8 mouse cellular contexts compared by ENCODE assay signal in genomic region chr3:55352529-55352928, GRCm38 (mm10).
DNase-seq lines count a peak whose midpoint lies in the region; ATAC-seq and TF ChIP-seq lines count a peak whose summit lies in the region.
"Had no signal": no experiment of that assay in that cellular context is flagged by ENCODE, and none has a peak within 500 bp of the region (broad histone marks: within the 10 kb centered on the region; RNA-seq: fewer than 3 reads in every experiment).

No protein-coding gene starts in this region.

- peaks cover 29% of the 10 kb centered on the region for H3K4me1 ChIP-seq in forebrain, embryonic 11.5 days (replicated peaks; ENCODE audit: control insufficient read depth, insufficient read depth, low read length)
- peaks cover 69% of the 10 kb centered on the region for H3K4me1 ChIP-seq in hindbrain, embryonic 14.5 days (replicated peaks; ENCODE audit: control insufficient read depth, insufficient read depth, low read length)
- H3K4me1 ChIP-seq in neural tube, embryonic 13.5 days (replicated peaks), result peaks cover 76% of the 10 kb centered on the region
- H3K4me1 ChIP-seq in liver, embryonic 12.5 days, result no peaks in the 10 kb centered on the region

- ATAC-seq in forebrain, embryonic 11.5 days (replicated peaks; ENCODE audit: low FRiP score), result no peak
- ATAC-seq in hindbrain, embryonic 14.5 days (ENCODE audit: low FRiP score), result no peak
- 0 out of 2 replicates have a peak, but pooled peaks have one; percentile 9 for ATAC-seq in neural tube, embryonic 13.5 days (ENCODE audit: low read depth)
- no peak for ATAC-seq in liver, embryonic 12.5 days

- WGBS in forebrain, embryonic 11.5 days, result 79% methylated on average over 14 of the region's 14 CpGs
- WGBS in hindbrain, embryonic 14.5 days, result 72% methylated on average over 14 of the region's 14 CpGs
- 77% methylated on average over 14 of the region's 14 CpGs for WGBS in neural tube, embryonic 13.5 days
- 82% methylated on average over 14 of the region's 14 CpGs for WGBS in liver, embryonic 12.5 days (ENCODE audit: insufficient replicate concordance)

- TF ChIP-seq CTCF in layer of hippocampus, adult 2 months (conservative IDR thresholded peaks at IDR 0.05), result no peak

- H3K4me3 ChIP-seq in layer of hippocampus, adult 2 months, result no peak overlapping the region
- no peak overlapping the region for H3K4me3 ChIP-seq in forebrain, embryonic 11.5 days (ENCODE audit: low read depth, low read length)
- H3K4me3 ChIP-seq in hindbrain, embryonic 14.5 days (replicated peaks; ENCODE audit: low read length), result no peak overlapping the region
- no peak overlapping the region for H3K4me3 ChIP-seq in neural tube, embryonic 13.5 days
- no peak overlapping the region for H3K4me3 ChIP-seq in liver, embryonic 12.5 days

- no peaks in the 10 kb centered on the region for H3K9me3 ChIP-seq in forebrain, embryonic 11.5 days (ENCODE audit: control insufficient read depth, low read length)
- H3K9me3 ChIP-seq in hindbrain, embryonic 14.5 days (ENCODE audit: control insufficient read depth, low read length), result no peaks in the 10 kb centered on the region
- no peaks in the 10 kb centered on the region for H3K9me3 ChIP-seq in neural tube, embryonic 13.5 days
- H3K9me3 ChIP-seq in liver, embryonic 12.5 days (replicated peaks), result no peaks in the 10 kb centered on the region

- H3K27ac ChIP-seq in layer of hippocampus, adult 2 months, result peak overlapping the region; percentile 89
- H3K27ac ChIP-seq in forebrain, embryonic 11.5 days (ENCODE audit: low read depth, low read length), result peak overlapping the region; percentile 50
- H3K27ac ChIP-seq in hindbrain, embryonic 14.5 days, result peak overlapping the region; percentile 85
- peak overlapping the region; percentile 92 for H3K27ac ChIP-seq in neural tube, embryonic 13.5 days (replicated peaks)
- no peak overlapping the region for H3K27ac ChIP-seq in liver, embryonic 12.5 days

- H3K9ac ChIP-seq in forebrain, embryonic 11.5 days (ENCODE audit: low read length), result no peak overlapping the region
- peak overlapping the region; percentile 31; the same call in 1 of the 2 replicates for H3K9ac ChIP-seq in hindbrain, embryonic 14.5 days
- peak overlapping the region; percentile 38 for H3K9ac ChIP-seq in neural tube, embryonic 13.5 days
- no peak overlapping the region for H3K9ac ChIP-seq in liver, embryonic 12.5 days
- H3K9ac ChIP-seq: lung, embryonic 14.5 days had no signal

- H3K36me3 ChIP-seq in forebrain, embryonic 11.5 days (ENCODE audit: control insufficient read depth, insufficient read depth, low read length), result no peaks in the 10 kb centered on the region
- no peaks in the 10 kb centered on the region for H3K36me3 ChIP-seq in hindbrain, embryonic 14.5 days (replicated peaks; ENCODE audit: control insufficient read depth, insufficient read depth)
- H3K36me3 ChIP-seq in neural tube, embryonic 13.5 days, result no peaks in the 10 kb centered on the region
- no peaks in the 10 kb centered on the region for H3K36me3 ChIP-seq in liver, embryonic 12.5 days

- no peak for DNase-seq in layer of hippocampus, adult 2 months (ENCODE audit: low spot score in 2 of 2)
- DNase-seq in layer of hippocampus, postnatal 25 days (ENCODE audit: extremely low spot score in 1 of 2, low spot score in 1 of 2), result no peak
- DNase-seq in forebrain, embryonic 11.5 days (ENCODE audit: low spot score), result no peak
- DNase-seq in hindbrain, embryonic 14.5 days (ENCODE audit: low spot score), result no peak
- no peak for DNase-seq in kidney, postnatal 14 days
- DNase-seq: lung, embryonic 14.5 days had no signal

- no peaks in the 10 kb centered on the region for H3K27me3 ChIP-seq in forebrain, embryonic 11.5 days (ENCODE audit: control insufficient read depth, insufficient read depth, low read length)
- no peaks in the 10 kb centered on the region for H3K27me3 ChIP-seq in hindbrain, embryonic 14.5 days (ENCODE audit: control insufficient read depth, insufficient read depth, low read length)
- no peaks in the 10 kb centered on the region for H3K27me3 ChIP-seq in neural tube, embryonic 13.5 days
- H3K27me3 ChIP-seq in liver, embryonic 12.5 days (replicated peaks), result no peaks in the 10 kb centered on the region

- no peak overlapping the region for H3K4me2 ChIP-seq in forebrain, embryonic 11.5 days (ENCODE audit: low read depth, low read length, severe bottlenecking)
- no peak overlapping the region for H3K4me2 ChIP-seq in hindbrain, embryonic 14.5 days (replicated peaks)
- H3K4me2 ChIP-seq in neural tube, embryonic 13.5 days, result no peak overlapping the region
- H3K4me2 ChIP-seq in liver, embryonic 12.5 days, result no peak overlapping the region
- H3K4me2 ChIP-seq: lung, embryonic 14.5 days had no signal

Comparison
In these comparisons a context has a peak if more than half of its experiments do, and no peak if none do; other contexts are left out.
1. H3K9ac ChIP-seq: peak in hindbrain, embryonic 14.5 days (single experiment) and neural tube, embryonic 13.5 days (single experiment); none in forebrain, embryonic 11.5 days (single experiment) and liver, embryonic 12.5 days (single experiment).